Mouse (Mus musculus) embryo, embryonic 11 days (tissue): ENCODE results near the gene Atp10a.

Experiments used
- DNase-seq: peaks from one replicate; pipeline ENCODE4 v3.0.0-alpha.2; 2015

The Atp10a gene

GRCm38 (mm10) chr7:58655866-58656265 is at the start of gene Atp10a:
Gene Atp10a, plus strand, starts transcription at chr7:58656166.
- DNase-seq = no peak

DNA sequence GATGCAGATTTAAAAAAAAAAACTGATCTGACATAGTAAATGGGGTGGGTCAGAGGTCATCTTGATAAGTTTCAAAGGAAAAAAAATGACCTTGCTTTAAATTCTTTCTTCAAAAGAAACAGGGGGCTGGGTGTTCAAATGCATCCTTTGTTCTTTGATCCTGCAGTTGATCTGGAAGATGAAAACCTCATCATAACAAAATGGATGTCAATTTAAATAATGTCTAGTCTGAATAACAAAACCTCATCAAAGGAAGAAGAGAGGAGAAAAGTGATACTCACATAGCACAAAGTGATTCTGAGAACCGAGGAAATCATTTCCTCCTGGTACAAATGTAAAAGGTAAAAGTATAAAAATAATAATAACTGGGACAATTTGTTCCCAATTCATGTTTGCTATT is 37.9 kb upstream of the Atp10a start:
- peak; percentile 22 for DNase-seq

DNA sequence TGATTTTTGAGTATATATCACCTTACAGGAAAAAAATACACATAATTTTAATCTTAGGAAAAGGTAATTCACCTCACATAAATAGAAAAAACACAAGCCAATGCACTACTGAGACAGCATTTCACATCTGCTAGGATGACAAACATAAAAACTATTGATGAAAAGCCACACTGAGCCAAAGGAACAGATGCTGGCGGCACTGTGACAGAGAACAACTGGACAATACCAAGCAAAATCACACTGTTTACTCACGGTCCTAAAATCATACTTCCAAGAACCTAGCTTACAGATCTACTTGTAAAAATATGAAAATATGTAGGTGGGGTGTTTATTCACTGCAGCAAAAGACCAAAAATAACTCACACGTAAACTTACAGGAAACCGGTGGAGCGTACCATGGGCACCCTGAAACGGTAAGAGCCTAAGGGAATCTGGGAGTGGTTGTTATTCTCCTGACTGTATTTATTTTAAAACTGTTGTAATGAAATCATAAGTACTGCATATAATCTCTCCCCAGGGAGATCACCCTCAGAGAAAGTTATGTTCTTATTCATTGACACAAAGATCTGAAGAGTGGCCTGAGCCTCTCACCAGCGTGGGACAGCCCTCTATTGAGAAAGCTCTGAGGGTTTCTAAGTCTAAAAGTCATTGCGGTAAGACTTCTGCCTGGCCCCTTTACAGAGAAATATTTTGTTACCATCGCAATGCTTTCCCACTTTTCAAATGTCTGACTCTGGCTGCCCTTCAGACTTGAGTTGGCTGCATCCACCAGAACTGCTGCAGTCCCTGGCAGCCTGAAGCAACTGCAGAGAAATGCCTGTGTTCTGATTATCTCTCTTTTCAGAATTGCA is 29.4 kb upstream of the Atp10a start:
- DNase-seq = no peak

GRCm38 (mm10) chr7:58627381-58627780 is 28.6 kb upstream of the Atp10a start:
- no peak for DNase-seq

- DNase-seq = no peak
Measured at GRCm38 (mm10) chr7:58629233-58629632, 26.7 kb upstream of the Atp10a start.

GRCm38 (mm10) chr7:58633683-58634082 is 22.3 kb upstream of the Atp10a start:
- DNase-seq = no peak

GRCm38 (mm10) chr7:58639676-58640075 is 16.3 kb upstream of the Atp10a start:
- DNase-seq = no peak

DNA sequence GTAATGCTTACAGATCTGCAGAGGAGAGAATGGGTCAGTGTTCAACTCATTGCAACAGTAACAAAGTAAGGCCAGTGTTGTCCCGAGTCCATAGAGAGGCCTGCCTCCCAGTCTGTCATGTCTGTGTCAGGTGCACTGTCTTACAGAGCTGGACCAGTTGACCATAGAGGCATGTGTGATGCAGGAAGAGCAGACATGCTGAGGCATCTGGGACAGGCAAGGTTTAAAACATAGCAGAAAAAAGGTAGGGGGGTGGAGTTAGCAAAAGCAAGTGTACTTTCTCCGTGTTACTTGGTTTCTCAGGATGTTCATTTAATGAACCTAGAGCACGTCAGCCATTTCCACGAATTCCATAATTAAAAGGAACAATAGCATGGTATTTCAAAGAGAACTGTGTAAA is 15.5 kb upstream of the Atp10a start:
- no peak for DNase-seq

- DNase-seq = no peak
Measured at GRCm38 (mm10) chr7:58641916-58642315, 14.1 kb upstream of the Atp10a start.

DNA sequence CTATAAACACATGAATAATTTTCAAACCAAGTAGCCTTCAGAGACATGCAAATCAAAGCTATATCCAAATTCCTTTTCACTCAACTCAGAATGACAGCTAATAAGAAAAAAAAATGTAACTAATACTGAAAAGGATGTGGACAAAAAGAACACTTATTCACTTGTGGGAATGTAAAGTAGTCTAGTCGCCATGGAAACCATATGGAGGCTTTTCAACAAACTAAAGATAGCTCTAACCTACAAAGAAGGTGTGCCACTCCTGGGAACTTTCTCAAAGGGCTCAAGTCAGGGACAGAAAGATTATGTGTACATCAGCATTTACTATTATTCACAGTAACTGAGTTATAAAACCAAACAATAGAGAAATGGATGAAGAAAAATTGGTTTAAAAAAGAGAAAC is 8.6 kb upstream of the Atp10a start:
- no peak for DNase-seq

DNA sequence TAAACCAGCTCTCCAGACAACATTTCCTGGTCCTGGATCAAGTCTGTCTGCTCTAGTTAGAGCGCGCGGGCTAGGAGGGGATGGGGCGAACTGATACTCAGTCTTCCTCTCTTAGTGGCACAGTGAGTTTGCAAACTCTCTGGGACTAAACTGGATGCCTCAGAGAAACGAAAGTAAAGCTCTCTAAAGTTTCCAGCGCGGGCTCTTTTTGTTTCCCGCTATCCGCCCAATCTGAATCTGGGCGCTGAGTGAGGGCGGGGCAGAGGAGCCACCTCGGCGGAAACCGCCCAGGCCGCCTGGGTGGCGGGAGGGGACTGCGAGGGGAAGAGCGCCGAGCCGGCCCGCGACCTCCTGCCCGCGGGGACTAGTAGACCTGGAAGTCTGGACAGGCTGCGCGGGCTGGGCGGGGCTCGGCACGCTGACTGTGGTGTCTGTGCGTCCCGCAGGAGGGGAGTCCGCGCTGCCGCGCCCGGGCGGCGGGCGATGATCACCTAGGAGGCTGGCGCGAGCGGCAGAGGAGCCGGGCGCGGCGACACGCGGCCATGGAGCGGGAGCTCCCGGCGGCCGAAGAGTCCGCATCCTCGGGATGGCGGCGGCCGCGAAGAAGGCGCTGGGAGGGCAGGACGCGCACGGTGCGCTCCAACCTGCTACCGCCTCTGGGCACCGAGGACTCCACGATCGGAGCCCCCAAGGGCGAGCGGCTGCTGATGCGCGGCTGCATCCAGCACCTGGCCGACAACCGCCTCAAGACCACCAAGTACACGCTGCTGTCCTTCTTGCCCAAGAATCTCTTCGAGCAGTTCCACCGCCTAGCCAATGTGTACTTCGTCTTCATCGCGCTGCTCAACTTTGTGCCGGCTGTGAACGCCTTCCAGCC is 2.2 kb downstream of the Atp10a start:
- DNase-seq = peak; percentile 89

DNA sequence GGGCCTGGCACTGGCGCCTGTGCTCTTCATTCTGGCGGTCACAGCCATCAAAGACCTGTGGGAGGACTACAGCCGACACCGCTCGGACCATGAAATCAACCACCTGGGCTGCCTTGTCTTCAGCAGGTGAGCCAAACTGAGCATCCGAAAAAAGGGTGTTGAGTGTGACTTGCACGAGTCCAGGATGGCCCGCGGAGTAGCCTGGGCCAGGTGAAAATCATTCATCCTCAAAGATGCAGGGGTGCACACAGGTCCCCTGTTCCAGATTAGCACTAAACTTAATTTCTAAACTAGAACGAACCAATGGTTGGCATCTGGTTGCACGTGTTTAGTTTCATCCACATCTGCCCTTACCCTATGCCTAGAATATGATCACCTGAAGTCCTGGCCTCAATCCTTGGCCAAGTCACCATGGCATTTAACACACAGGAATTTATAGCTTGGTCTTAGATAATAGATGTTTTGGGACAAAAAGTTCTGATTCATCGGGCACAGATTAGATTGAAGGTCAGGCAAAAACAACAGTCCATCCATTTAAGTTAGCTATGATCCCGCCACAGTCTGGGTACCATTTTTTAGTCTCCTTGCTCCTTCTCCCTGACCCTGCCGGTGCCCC is 2.9 kb downstream of the Atp10a start:
- no peak for DNase-seq

- DNase-seq = no peak
Measured at GRCm38 (mm10) chr7:58660046-58660445, 4.1 kb downstream of the Atp10a start.

DNA sequence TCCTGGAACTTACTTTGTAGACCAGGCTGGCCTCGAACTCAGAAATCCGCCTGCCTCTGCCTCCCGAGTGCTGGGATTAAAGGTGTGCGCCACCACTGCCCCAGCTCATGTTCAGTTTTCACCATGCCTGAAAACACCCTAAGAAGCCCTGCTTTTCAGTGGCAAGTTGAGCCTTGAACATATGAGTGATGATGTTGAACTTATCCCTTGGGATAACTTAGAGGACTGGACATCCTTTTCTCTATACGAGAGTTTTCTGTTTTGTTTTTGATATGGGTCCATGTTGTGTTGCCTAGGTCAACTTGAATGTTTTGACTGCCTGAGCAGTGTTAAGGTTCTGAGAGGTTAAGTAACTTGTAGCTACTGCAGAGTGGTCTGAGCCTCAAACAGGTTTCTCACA is 4.7 kb downstream of the Atp10a start:
- DNase-seq = no peak

GRCm38 (mm10) chr7:58661076-58661475 is 5.1 kb downstream of the Atp10a start:
- no peak for DNase-seq

GRCm38 (mm10) chr7:58668617-58669016 is 12.7 kb downstream of the Atp10a start:
- no peak for DNase-seq

GRCm38 (mm10) chr7:58676075-58676474 is 20.1 kb downstream of the Atp10a start:
- no peak for DNase-seq

GRCm38 (mm10) chr7:58677111-58677805 is 21.3 kb downstream of the Atp10a start:
- no peak for DNase-seq

- no peak for DNase-seq
Measured at GRCm38 (mm10) chr7:58685967-58686366, 30.0 kb downstream of the Atp10a start.

GRCm38 (mm10) chr7:58686573-58686972 is 30.6 kb downstream of the Atp10a start:
- DNase-seq = no peak

- DNase-seq = no peak
Measured at GRCm38 (mm10) chr7:58686997-58687396, 31.0 kb downstream of the Atp10a start.

GRCm38 (mm10) chr7:58690069-58690923 is 34.3 kb downstream of the Atp10a start:
- no peak for DNase-seq
